ENCODE assay signal across 28 mouse cellular contexts in the genomic region with DNA sequence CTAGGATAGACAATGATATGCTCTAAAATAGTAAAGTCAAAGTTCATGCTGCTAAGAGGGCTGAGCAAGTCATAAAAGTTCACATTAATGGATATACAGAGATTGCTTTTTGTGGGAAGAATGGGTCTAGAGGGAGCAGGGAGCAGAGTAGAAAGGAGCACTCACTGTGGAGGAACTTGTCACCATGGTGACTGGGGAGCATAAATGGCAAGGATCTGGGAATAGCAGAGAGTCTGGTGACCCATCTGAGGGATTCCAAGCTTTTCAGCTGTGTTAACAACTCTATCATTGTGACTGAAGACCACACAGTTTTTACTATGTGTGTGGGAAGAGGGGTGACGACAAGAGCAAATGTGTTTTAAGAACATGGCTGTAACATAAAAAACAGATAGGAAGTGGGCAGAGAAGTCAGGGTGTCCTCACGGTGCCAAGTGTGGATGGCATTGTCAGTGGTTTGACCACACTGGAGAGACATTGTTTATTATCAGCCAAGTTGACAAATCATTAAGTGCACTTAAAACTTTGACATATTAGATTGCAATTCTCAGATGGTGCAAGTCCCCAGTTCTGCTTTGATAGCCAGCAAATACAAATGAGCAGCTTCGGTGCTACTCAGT. TPM values are rescaled to one million over a fixed set of nuclear protein-coding genes. Genes with fewer than 3 reads are reported as not detected.
DNase-seq lines count a peak whose midpoint lies in the region; ATAC-seq lines count a peak whose summit lies in the region.
"Had no signal": no experiment of that assay in that cellular context is flagged by ENCODE, and none has a peak within 500 bp of the region (broad histone marks: within the 10 kb centered on the region; RNA-seq: fewer than 3 reads in every experiment).

No protein-coding gene starts in this region.

- no peaks in the 10 kb centered on the region for H3K27me3 ChIP-seq in midbrain, embryonic 14.5 days (ENCODE audit: control insufficient read depth, insufficient read depth, low read length)
- no peaks in the 10 kb centered on the region for H3K27me3 ChIP-seq in midbrain, embryonic 13.5 days
- H3K27me3 ChIP-seq: embryonic facial prominence, embryonic 12.5 days; intestine, embryonic 15.5 days; neural tube, embryonic 13.5 days; stomach, embryonic 15.5 days had no signal

- no peak overlapping the region for H3K4me2 ChIP-seq in midbrain, embryonic 14.5 days (ENCODE audit: low read length)
- no peak overlapping the region for H3K4me2 ChIP-seq in midbrain, embryonic 13.5 days (replicated peaks)
- H3K4me2 ChIP-seq: embryonic facial prominence, embryonic 12.5 days; intestine, embryonic 15.5 days; neural tube, embryonic 13.5 days; stomach, embryonic 15.5 days had no signal

- H3K27ac ChIP-seq in midbrain, embryonic 14.5 days (replicated peaks; ENCODE audit: low read depth, low read length): no peak overlapping the region
- no peak overlapping the region for H3K27ac ChIP-seq in midbrain, embryonic 13.5 days
- H3K27ac ChIP-seq: embryonic facial prominence, embryonic 12.5 days; hindbrain, embryonic 10.5 days; intestine, embryonic 15.5 days; limb, embryonic 10.5 days; neural tube, embryonic 13.5 days; stomach, embryonic 15.5 days had no signal

- no peaks in the 10 kb centered on the region for H3K4me1 ChIP-seq in midbrain, embryonic 14.5 days (ENCODE audit: control insufficient read depth, insufficient read depth, low read length)
- no peaks in the 10 kb centered on the region for H3K4me1 ChIP-seq in midbrain, embryonic 13.5 days (replicated peaks)
- H3K4me1 ChIP-seq: embryonic facial prominence, embryonic 12.5 days; intestine, embryonic 15.5 days; limb, embryonic 10.5 days; neural tube, embryonic 13.5 days; stomach, embryonic 15.5 days had no signal

- 0 out of 2 replicates have a peak, but pooled peaks have one; percentile 31 for ATAC-seq in frontal cortex, adult (ENCODE audit: low TSS enrichment)
- no peak for ATAC-seq in midbrain, embryonic 14.5 days (ENCODE audit: low FRiP score, low TSS enrichment)
- ATAC-seq in midbrain, embryonic 13.5 days: no peak
- 0 out of 2 replicates have a peak, but pooled peaks have one; percentile 20 for ATAC-seq in megakaryocyte, adult 5-6 weeks (ENCODE audit: poor library complexity, severe bottlenecking)
- ATAC-seq: intestine, embryonic 15.5 days; liver, postnatal 0 days had no signal

- no peaks in the 10 kb centered on the region for H3K9me3 ChIP-seq in midbrain, embryonic 14.5 days (ENCODE audit: control insufficient read depth, low read length)
- no peaks in the 10 kb centered on the region for H3K9me3 ChIP-seq in midbrain, embryonic 13.5 days
- H3K9me3 ChIP-seq: embryonic facial prominence, embryonic 12.5 days; hindbrain, embryonic 10.5 days; intestine, embryonic 15.5 days; limb, embryonic 10.5 days; neural tube, embryonic 13.5 days; stomach, embryonic 15.5 days had no signal

- no peak for DNase-seq in frontal cortex, postnatal 25 days (ENCODE audit: low spot score in 2 of 2)
- DNase-seq in midbrain, embryonic 14.5 days: peak; percentile 9
- no peak for DNase-seq in cerebellum, adult 8-10 months
- DNase-seq in spleen, adult 12 weeks (ENCODE audit: low spot score): no peak
- DNase-seq: adrenal gland, postnatal 36 days; cerebellum, adult 2 months; gastrocnemius, postnatal 25 days; kidney, adult 9 months; kidney, postnatal 4 days; liver, postnatal 0 days; lung, postnatal 4 days; right cerebral cortex, postnatal 25 days; thymus, adult 18-20 months had no signal

- 63% methylated on average over 3 of the region's 3 CpGs for WGBS in midbrain, embryonic 14.5 days
- 72% methylated on average over 3 of the region's 3 CpGs for WGBS in midbrain, embryonic 13.5 days

- H3K36me3 ChIP-seq in midbrain, embryonic 14.5 days (ENCODE audit: control insufficient read depth, insufficient read depth, low read length): no peaks in the 10 kb centered on the region
- no peaks in the 10 kb centered on the region for H3K36me3 ChIP-seq in midbrain, embryonic 13.5 days
- H3K36me3 ChIP-seq: embryonic facial prominence, embryonic 12.5 days; hindbrain, embryonic 10.5 days; intestine, embryonic 15.5 days; limb, embryonic 10.5 days; neural tube, embryonic 13.5 days; stomach, embryonic 15.5 days had no signal

- no peak overlapping the region for H3K9ac ChIP-seq in midbrain, embryonic 14.5 days (replicated peaks; ENCODE audit: low read length)
- no peak overlapping the region for H3K9ac ChIP-seq in midbrain, embryonic 13.5 days (replicated peaks)
- H3K9ac ChIP-seq: embryonic facial prominence, embryonic 12.5 days; intestine, embryonic 15.5 days; liver, postnatal 0 days; neural tube, embryonic 13.5 days; stomach, embryonic 15.5 days had no signal

- no peak overlapping the region for H3K4me3 ChIP-seq in midbrain, embryonic 14.5 days (replicated peaks; ENCODE audit: low read depth, low read length)
- no peak overlapping the region for H3K4me3 ChIP-seq in midbrain, embryonic 13.5 days (replicated peaks)
- H3K4me3 ChIP-seq: embryonic facial prominence, embryonic 12.5 days; erythroblast, embryonic 14.5 days; hindbrain, embryonic 10.5 days; intestine, embryonic 15.5 days; limb, embryonic 10.5 days; neural tube, embryonic 13.5 days; stomach, embryonic 15.5 days had no signal

RNA-seq across cellular contexts. Expression of a gene that starts 6.2 kb away (rescaled TPM):
- 0.05 TPM in 1 of 2 replicates, not detected in the other for polyA plus RNA-seq in midbrain, embryonic 14.5 days (2014; fragmentation: Nextera tagmentation; extraction: Ambion mirVana)
- polyA plus RNA-seq in midbrain, embryonic 13.5 days (2015; fragmentation: Nextera tagmentation; extraction: Ambion mirVana): not detected in 2 replicates
- 1.3 and 2.6 TPM in 2 replicates for total RNA-seq in megakaryocyte, adult 5-6 weeks (2015)
- 3.9 and 7.8 TPM in 2 replicates for total RNA-seq in megakaryocyte, adult 5-6 weeks (2017)
- total RNA-seq: gastrocnemius, postnatal 25 days; layer of hippocampus, postnatal 10 days; left cerebral cortex, adult 8-10 months had no signal
- polyA plus RNA-seq: C2C12; cerebellum, adult 2 months; cortical plate, adult 2 months; embryonic facial prominence, embryonic 12.5 days; erythroblast, embryonic 14.5 days; hindbrain, embryonic 10.5 days; limb, embryonic 10.5 days; liver, adult 2 months; neural tube, embryonic 13.5 days had no signal

Comparison
In these comparisons a context has a peak if more than half of its experiments do, and no peak if none do; other contexts are left out.
1. ATAC-seq: peak in frontal cortex, adult (single experiment) and megakaryocyte, adult 5-6 weeks (single experiment); none in midbrain, embryonic 14.5 days (single experiment) and midbrain, embryonic 13.5 days (single experiment).